Mouse (Mus musculus) kidney, postnatal 4 days (tissue): ENCODE measurements around the gene Sf3b4.
"Not testable (repeated sequence)": the region's sequence is repeated elsewhere in the genome, so short reads cannot be mapped to it uniquely, and the experiment has no call there.

Experiments
- DNase-seq, 2 experiments: peaks; one replicate each; pipeline ENCODE4 v3.0.0; 2021; ENCODE audit warnings: mixed read lengths in 2 of 2

Gene Sf3b4

DNA sequence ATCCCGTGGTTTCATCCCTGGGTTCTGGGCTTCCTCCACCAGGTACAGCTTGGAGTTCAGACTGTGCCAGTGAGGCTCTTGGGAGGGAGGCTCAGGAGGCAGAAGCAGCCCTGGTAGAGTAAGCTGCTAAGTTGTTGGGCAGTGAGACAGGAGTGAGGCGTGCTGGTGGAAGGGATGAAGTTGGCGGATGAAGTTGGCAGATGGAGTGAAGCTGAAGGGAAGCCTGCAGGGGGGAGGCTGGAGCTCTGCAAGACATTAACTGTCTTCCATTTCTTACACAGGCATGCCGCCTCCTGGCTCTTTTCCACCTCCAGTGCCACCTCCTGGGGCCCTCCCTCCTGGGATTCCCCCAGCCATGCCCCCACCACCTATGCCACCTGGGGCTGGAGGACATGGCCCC, 1.9 kb downstream of the Sf3b4 start:
- DNase-seq, result not testable (repeated sequence)

- no peak for DNase-seq
Measured at GRCm38 (mm10) chr3:96175251-96175650, 3.1 kb downstream of the Sf3b4 start.

- DNase-seq, result no peak
Measured at GRCm38 (mm10) chr3:96178427-96178826, 6.3 kb downstream of the Sf3b4 start.

GRCm38 (mm10) chr3:96178902-96179301, 6.8 kb downstream of the Sf3b4 start:
- DNase-seq, result no peak

DNA sequence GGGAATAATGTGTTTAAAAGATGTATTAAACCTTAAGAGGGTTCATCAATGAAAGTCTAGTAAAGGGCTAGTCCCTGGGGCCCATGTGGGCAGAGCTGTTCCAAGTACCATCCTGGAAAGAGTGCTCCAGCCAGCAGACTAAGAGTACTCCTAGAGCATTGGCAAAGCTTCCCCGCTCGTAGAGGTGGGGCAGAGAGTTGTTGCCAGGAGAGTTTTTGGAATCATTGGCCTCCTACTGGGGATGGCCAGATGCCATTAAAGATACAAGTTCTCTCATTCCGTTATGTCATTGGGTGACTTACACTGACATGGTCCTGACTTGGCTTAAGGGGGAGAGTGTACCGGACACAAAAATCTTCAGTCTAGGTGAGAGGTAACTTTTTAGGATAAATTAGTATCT, 7.4 kb downstream of the Sf3b4 start:
- DNase-seq, result no peak

- peak; percentile 77 to 81 for DNase-seq
Measured at GRCm38 (mm10) chr3:96180727-96181477, 8.8 kb downstream of the Sf3b4 start, which contains the start of gene Sv2a. Sv2a (plus strand) TSS chr3:96181151.

DNA sequence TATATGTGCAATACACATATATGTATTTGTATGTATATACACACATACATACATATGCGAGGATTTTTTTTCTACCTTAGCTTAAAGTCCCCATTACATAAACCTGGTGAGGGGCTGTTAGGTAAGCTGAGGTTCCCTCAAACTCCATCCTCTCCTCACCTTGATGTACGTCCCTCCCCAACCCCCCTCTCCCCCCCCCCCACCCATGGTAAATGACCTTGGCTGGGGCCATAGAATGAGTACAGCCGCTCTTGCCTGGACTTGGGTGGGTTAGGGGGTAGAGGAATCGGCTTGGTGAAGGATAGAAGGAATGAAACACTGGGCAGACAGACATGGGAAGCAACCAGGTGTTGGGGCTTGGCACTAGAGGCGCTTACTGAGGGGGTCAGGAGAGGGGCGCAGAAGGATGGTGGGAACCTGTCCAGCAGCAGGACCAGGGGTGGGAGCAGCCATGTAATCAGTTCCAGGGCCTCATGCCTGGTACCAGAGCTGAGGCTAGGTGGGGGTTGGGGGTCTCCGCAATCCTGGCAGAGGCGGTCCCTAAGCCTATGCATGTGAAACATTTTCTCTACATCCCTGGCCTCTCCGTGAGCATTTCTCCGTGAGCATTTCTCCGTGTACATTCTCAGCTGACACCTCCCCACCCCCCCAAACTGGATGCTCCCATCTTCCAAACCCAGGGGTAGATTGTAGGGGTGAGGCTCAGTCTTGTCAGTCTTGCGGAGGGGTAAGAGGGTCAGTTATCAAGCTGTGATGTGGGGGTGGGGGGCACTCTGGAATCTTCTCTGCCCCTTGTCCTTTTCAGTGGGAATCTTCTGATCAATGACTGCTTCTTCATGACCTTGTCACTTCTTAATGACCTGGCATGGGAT, 9.6 kb downstream of the Sf3b4 start:
- DNase-seq, result no peak

DNA sequence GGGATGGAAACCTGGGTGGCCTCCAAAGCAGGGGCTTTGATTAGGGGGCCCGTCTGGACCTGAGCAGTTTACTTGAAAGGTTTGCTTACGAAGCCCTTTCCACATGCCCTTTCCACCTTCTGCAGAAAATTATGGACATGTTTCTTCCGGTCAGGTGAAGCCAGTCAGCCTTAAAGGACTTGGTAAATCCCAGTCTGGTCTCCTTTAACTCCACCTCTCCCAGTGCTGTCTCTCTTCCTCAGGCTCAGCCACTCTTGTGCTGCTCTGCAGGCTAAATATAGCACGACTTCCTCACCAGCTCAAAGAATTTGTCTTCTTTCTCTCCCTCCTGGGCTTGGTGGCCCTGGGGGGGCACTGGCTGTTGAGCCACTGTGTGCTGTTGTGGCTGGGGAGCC, 10.2 kb downstream of the Sf3b4 start:
- no peak for DNase-seq

- DNase-seq, result no peak
Measured at GRCm38 (mm10) chr3:96192977-96193376, 20.8 kb downstream of the Sf3b4 start.

DNA sequence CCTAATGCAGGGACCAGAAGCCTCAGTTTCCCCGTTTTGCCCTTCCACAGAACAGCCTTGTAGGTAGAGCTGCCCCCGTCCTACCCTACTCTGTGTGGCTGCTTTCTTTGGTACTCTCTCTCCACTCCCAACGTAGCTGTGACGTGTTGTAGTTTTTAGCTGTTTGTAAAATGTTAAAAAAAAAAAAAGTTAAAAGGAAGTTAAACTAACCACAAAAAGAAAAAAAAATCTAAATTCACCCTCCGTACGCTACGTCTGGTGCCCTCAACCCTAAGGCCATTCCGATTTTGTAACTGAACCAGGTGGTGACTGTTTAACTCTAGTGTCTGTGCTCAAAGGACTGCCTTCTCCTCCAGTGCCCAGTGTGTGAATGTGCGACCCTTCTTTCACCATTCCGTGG, 22.8 kb downstream of the Sf3b4 start:
- no peak for DNase-seq

DNA sequence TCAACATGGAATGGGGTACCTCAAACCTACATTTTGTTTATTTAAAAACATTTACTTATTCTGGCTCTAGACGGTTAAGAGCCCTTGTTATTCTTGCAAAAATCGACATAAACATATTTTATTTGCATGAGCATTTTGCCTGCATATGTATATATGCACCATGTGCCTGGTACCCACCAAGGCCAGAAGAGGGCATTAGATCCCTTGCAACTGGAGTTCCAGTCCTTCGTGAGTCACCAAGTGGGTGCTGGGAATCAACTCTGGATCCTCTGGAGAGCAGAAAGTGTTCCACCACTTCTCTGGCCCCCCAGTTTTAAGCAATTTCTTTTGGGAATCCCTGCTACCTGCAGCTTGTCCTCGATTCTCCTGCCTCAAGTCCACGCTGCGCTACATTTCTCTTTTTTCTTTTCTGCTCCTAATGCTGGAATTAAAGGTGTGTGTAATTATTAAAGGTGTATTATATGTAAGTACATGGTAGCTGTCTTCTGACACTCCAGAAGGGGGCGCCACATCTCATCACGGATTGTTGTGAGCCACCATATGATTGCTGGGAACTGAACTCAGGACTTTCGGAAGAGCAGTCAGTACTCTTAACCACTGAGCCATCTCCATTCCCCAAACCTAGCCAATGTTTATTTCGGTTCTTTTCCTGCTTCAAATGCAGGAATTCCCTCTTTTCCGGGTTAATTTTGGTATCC, 23.6 kb downstream of the Sf3b4 start:
- peak in 1 of 2 experiments; percentile 26 for DNase-seq

GRCm38 (mm10) chr3:96196437-96197128, 24.5 kb downstream of the Sf3b4 start:
- no peak for DNase-seq

GRCm38 (mm10) chr3:96197129-96197749, 25.1 kb downstream of the Sf3b4 start:
- DNase-seq, result peak; percentile 88 to 93

DNA sequence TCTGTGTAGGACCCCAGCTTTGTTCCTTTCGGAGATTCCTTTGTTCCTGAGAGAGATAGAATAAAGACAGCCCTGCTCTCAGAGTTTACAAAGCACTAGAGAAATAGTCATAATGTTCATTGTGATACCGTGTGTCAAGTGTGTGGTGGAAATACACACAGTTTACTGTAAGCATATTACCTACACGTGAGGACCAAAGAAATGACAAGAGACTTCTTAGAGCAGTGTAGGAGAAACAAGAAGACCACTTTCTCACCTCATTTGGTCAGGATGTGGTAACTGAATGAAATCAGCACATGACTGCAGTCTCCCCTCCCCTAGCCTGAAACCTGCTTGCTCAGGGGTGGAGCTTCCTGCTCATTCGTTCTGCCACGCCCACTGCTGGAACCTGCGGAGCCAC, 26.0 kb downstream of the Sf3b4 start:
- no peak for DNase-seq

DNA sequence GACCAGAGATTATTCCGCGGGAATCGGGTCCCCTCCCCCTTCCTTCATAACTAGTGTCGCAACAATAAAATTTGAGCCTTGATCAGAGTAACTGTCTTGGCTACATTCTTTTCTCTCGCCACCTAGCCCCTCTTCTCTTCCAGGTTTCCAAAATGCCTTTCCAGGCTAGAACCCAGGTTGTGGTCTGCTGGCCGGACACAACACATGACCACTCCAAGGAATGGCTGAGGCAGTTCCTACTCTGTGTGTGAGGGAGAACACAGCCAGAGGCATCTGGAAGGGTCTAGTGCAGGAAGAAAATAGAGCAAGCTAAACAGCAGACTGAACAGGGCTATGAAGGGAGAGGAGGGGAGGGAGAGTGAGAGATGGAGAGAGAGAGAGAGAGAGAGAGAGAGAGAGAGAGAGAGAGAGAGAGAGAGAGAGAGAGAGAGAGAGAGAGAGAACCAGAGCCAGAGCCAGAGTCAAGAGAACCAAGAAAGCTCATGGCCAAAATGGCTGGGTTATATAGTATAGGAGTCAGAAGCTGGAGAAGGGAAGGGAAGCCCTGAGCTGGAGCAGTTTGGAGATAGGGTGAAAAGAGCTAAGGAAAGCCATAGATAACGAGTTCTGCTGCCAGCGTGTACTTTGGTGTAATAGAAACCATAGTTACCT, 26.6 kb downstream of the Sf3b4 start:
- DNase-seq, result not testable (repeated sequence)

DNA sequence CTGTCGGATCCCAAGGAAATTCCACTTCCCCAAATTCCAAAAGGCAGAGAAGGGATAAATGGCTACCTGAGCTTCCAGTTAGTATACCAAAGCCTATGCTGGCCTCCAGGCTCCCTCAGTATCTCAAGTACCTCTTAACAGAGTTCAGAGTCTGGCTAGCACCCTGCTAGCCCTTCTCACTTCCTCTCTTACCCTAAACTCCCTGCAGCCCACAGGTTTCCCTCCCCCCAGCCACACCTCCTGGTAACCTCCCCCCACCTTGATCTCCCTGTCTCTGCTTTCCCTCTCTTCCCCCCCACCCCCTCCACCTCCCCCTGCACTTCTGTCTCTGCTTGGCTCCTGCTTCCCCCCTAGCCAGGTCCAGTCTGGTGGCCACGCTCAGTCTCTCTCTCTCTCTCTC, 27.6 kb downstream of the Sf3b4 start:
- no peak for DNase-seq

- DNase-seq, result no peak
Measured at GRCm38 (mm10) chr3:96207819-96208218, 35.7 kb downstream of the Sf3b4 start.

- DNase-seq, result peak; percentile 45 to 61
Measured at GRCm38 (mm10) chr3:96209242-96209641, 37.1 kb downstream of the Sf3b4 start.

DNA sequence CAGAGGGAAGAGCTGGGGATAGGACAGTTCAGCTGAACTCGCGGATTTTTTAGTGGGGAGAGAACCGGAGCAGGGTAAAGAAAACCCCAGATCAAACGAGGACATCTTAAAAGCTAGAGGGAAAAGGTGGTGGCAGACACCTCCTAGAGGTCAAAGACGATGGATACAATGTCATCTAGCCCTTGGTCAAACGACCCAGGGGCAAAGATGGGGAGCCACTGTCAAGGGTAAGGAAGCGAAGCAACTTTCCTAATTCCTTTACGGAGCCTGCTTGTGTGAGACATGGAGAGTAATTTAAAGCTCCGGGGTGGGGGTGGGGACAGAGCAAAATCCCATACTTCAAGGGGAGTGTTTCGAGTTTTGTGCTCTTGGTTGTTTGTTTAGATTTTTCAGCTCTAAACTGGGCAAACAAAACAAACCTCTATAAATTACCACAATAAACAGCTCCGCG, 47.1 kb downstream of the Sf3b4 start:
- DNase-seq, result peak; percentile 33 to 49

DNA sequence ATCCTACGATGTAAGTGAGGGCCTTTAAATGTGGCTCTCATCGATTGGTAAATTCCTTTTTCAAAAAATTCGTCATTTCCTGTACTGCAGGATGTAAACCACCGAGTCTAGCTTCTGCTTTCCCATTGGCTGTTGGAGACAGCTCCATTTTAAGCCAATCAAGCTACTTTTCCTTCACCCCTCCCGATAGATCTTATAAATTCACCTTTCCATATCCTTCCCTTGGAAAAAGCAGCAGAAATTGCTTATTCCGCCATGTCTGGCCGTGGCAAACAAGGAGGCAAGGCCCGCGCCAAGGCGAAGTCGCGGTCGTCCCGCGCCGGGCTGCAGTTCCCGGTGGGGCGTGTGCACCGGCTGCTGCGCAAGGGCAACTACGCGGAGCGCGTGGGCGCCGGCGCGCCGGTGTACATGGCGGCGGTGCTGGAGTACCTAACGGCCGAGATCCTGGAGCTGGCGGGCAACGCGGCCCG, 47.6 kb downstream of the Sf3b4 start, which contains the start of the genes Bola1 and Hist2h2ab:
Bola1 (minus strand) TSS at position 49 of the 470 bp plus-strand sequence.
Hist2h2ab (plus strand) TSS at position 205 of the 470 bp plus-strand sequence.
- DNase-seq, result peak; percentile 66 to 81

- DNase-seq, result not testable (repeated sequence)
Measured at GRCm38 (mm10) chr3:96220131-96220764, 48.1 kb downstream of the Sf3b4 start.
